8 mouse cellular contexts compared by ENCODE assay signal in genomic region chr11:95688515-95688914, GRCm38 (mm10). TPM values are rescaled to one million over a fixed set of nuclear protein-coding genes. Genes with fewer than 3 reads are reported as not detected.
DNase-seq lines count a peak whose midpoint lies in the region; ATAC-seq and TF ChIP-seq lines count a peak whose summit lies in the region.

No protein-coding gene starts in this region.

- no peak for ATAC-seq in midbrain, postnatal 0 days (ENCODE audit: low FRiP score)
- ATAC-seq in lung, embryonic 15.5 days (ENCODE audit: borderline replicate concordance, extremely low read depth, low FRiP score, low TSS enrichment) = no peak
- no peak for ATAC-seq in stomach, embryonic 15.5 days (ENCODE audit: insufficient read depth, low FRiP score, low read depth)
- ATAC-seq in midbrain, embryonic 16.5 days = no peak

- DNase-seq in midbrain, embryonic 10.5 days (ENCODE audit: low spot score) = no peak
- no peak for DNase-seq in midbrain, postnatal 0 days (ENCODE audit: low spot score)
- peak; percentile 38 for DNase-seq in gastrocnemius, postnatal 25 days
- DNase-seq in kidney, adult 18-20 months = peak; percentile 60
- DNase-seq in cerebellum, postnatal 25 days = no peak

- no peaks in the 10 kb centered on the region for H3K36me3 ChIP-seq in midbrain, embryonic 10.5 days
- H3K36me3 ChIP-seq in midbrain, postnatal 0 days (ENCODE audit: insufficient read depth, low read length) = no peaks in the 10 kb centered on the region
- no peaks in the 10 kb centered on the region for H3K36me3 ChIP-seq in lung, embryonic 15.5 days
- H3K36me3 ChIP-seq in stomach, embryonic 15.5 days = no peaks in the 10 kb centered on the region
- no peaks in the 10 kb centered on the region for H3K36me3 ChIP-seq in midbrain, embryonic 16.5 days (ENCODE audit: control insufficient read depth, insufficient read depth, low read length)

- H3K9me3 ChIP-seq in midbrain, embryonic 10.5 days (replicated peaks) = no peaks in the 10 kb centered on the region
- H3K9me3 ChIP-seq in midbrain, postnatal 0 days (ENCODE audit: low read length) = no peaks in the 10 kb centered on the region
- no peaks in the 10 kb centered on the region for H3K9me3 ChIP-seq in lung, embryonic 15.5 days
- no peaks in the 10 kb centered on the region for H3K9me3 ChIP-seq in stomach, embryonic 15.5 days
- no peaks in the 10 kb centered on the region for H3K9me3 ChIP-seq in midbrain, embryonic 16.5 days (replicated peaks; ENCODE audit: control insufficient read depth, low read length, poor library complexity, severe bottlenecking)

- no peak for TF ChIP-seq CTCF in midbrain, postnatal 0 days (IDR thresholded peaks at IDR 0.05)

- 0 out of 2 replicates have a peak overlapping the region, but pooled peaks have one; percentile 47 for H3K27ac ChIP-seq in midbrain, embryonic 10.5 days (replicated peaks)
- no peak overlapping the region for H3K27ac ChIP-seq in midbrain, postnatal 0 days (ENCODE audit: low read depth, low read length)
- H3K27ac ChIP-seq in lung, embryonic 15.5 days = peak overlapping the region; percentile 69
- peak overlapping the region; percentile 54 for H3K27ac ChIP-seq in stomach, embryonic 15.5 days
- H3K27ac ChIP-seq in midbrain, embryonic 16.5 days (ENCODE audit: low read length) = no peak overlapping the region

- H3K9ac ChIP-seq in midbrain, postnatal 0 days (replicated peaks; ENCODE audit: low read length, poor library complexity, severe bottlenecking) = no peak overlapping the region
- no peak overlapping the region for H3K9ac ChIP-seq in lung, embryonic 15.5 days
- H3K9ac ChIP-seq in stomach, embryonic 15.5 days = no peak overlapping the region
- no peak overlapping the region for H3K9ac ChIP-seq in midbrain, embryonic 16.5 days (ENCODE audit: low read depth, low read length)

- no peaks in the 10 kb centered on the region for H3K27me3 ChIP-seq in midbrain, embryonic 10.5 days (ENCODE audit: low read depth, poor library complexity, severe bottlenecking)
- no peaks in the 10 kb centered on the region for H3K27me3 ChIP-seq in midbrain, postnatal 0 days (ENCODE audit: insufficient read depth, low read length)
- H3K27me3 ChIP-seq in lung, embryonic 15.5 days = no peaks in the 10 kb centered on the region
- no peaks in the 10 kb centered on the region for H3K27me3 ChIP-seq in stomach, embryonic 15.5 days (replicated peaks)
- no peaks in the 10 kb centered on the region for H3K27me3 ChIP-seq in midbrain, embryonic 16.5 days (ENCODE audit: control insufficient read depth, insufficient read depth, low read depth, low read length)

- H3K4me3 ChIP-seq in midbrain, embryonic 10.5 days = no peak overlapping the region
- no peak overlapping the region for H3K4me3 ChIP-seq in midbrain, postnatal 0 days (ENCODE audit: low read depth, low read length)
- H3K4me3 ChIP-seq in lung, embryonic 15.5 days = no peak overlapping the region
- H3K4me3 ChIP-seq in stomach, embryonic 15.5 days (replicated peaks) = no peak overlapping the region
- no peak overlapping the region for H3K4me3 ChIP-seq in midbrain, embryonic 16.5 days (ENCODE audit: low read depth, low read length)

- no peaks in the 10 kb centered on the region; the same call in 1 of the 2 replicates for H3K4me1 ChIP-seq in midbrain, embryonic 10.5 days
- no peaks in the 10 kb centered on the region for H3K4me1 ChIP-seq in midbrain, postnatal 0 days (ENCODE audit: insufficient read depth, low read length)
- H3K4me1 ChIP-seq in lung, embryonic 15.5 days = peaks cover 13% of the 10 kb centered on the region
- 0 out of 2 replicates have a peak, but pooled peaks cover 6% of the 10 kb centered on the region for H3K4me1 ChIP-seq in stomach, embryonic 15.5 days
- H3K4me1 ChIP-seq in midbrain, embryonic 16.5 days (ENCODE audit: control insufficient read depth, insufficient read depth, low read length) = no peaks in the 10 kb centered on the region

- H3K4me2 ChIP-seq in midbrain, postnatal 0 days (ENCODE audit: low read depth, low read length, poor library complexity, severe bottlenecking) = no peak overlapping the region
- H3K4me2 ChIP-seq in lung, embryonic 15.5 days = peak overlapping the region; percentile 10; the same call in 1 of the 2 replicates
- H3K4me2 ChIP-seq in stomach, embryonic 15.5 days = no peak overlapping the region
- H3K4me2 ChIP-seq in midbrain, embryonic 16.5 days (ENCODE audit: low read length) = no peak overlapping the region

- WGBS in midbrain, embryonic 10.5 days = 76% methylated on average over 6 of the region's 6 CpGs
- 86% methylated on average over 6 of the region's 6 CpGs for WGBS in midbrain, postnatal 0 days
- 43% methylated on average over 6 of the region's 6 CpGs for WGBS in lung, embryonic 15.5 days
- 60% methylated on average over 6 of the region's 6 CpGs for WGBS in stomach, embryonic 15.5 days
- 82% methylated on average over 6 of the region's 6 CpGs for WGBS in midbrain, embryonic 16.5 days

RNA-seq across cellular contexts. Expression of gene Phb, which starts 21.8 kb away (rescaled TPM):
- polyA plus RNA-seq in midbrain, embryonic 10.5 days (2016; fragmentation: Nextera tagmentation; extraction: Ambion mirVana) = 227 and 251 TPM in 2 replicates
- 132 and 137 TPM in 2 replicates for total RNA-seq in midbrain, postnatal 0 days (2014; rRNA removed)
- 207 and 222 TPM in 2 replicates for polyA plus RNA-seq in midbrain, postnatal 0 days (2015; fragmentation: Nextera tagmentation; extraction: Ambion mirVana)
- total RNA-seq in gastrocnemius, postnatal 25 days (2021) = 100 to 1,000 TPM; 179 to 189 TPM
- 199 and 205 TPM in 2 replicates for polyA plus RNA-seq in lung, embryonic 15.5 days (2015; fragmentation: Nextera tagmentation; extraction: Ambion mirVana)
- 225 and 238 TPM in 2 replicates for polyA plus RNA-seq in stomach, embryonic 15.5 days (2015; fragmentation: Nextera tagmentation; extraction: Ambion mirVana)
- 195 and 197 TPM in 2 replicates for polyA plus RNA-seq in midbrain, embryonic 16.5 days (2015; fragmentation: Nextera tagmentation; extraction: Ambion mirVana)

RNA-seq across cellular contexts. Expression of gene Zfp652, which starts 24.0 kb away (rescaled TPM):
- 13.7 and 17.8 TPM in 2 replicates for polyA plus RNA-seq in midbrain, embryonic 10.5 days (2016; fragmentation: Nextera tagmentation; extraction: Ambion mirVana)
- 25.3 and 25.7 TPM in 2 replicates for total RNA-seq in midbrain, postnatal 0 days (2014; rRNA removed)
- polyA plus RNA-seq in midbrain, postnatal 0 days (2015; fragmentation: Nextera tagmentation; extraction: Ambion mirVana) = 12.6 and 13.2 TPM in 2 replicates
- total RNA-seq in gastrocnemius, postnatal 25 days (2021) = 10 to 100 TPM; 62.2 to 71.7 TPM
- polyA plus RNA-seq in lung, embryonic 15.5 days (2015; fragmentation: Nextera tagmentation; extraction: Ambion mirVana) = 22.9 and 24.1 TPM in 2 replicates
- polyA plus RNA-seq in stomach, embryonic 15.5 days (2015; fragmentation: Nextera tagmentation; extraction: Ambion mirVana) = 21.1 and 21.7 TPM in 2 replicates
- polyA plus RNA-seq in midbrain, embryonic 16.5 days (2015; fragmentation: Nextera tagmentation; extraction: Ambion mirVana) = 21.1 and 26.3 TPM in 2 replicates

RNA-seq across cellular contexts. Expression of gene B130006D01Rik, which starts 34.9 kb away (rescaled TPM):
- 0.93 and 1.4 TPM in 2 replicates for polyA plus RNA-seq in midbrain, embryonic 10.5 days (2016; fragmentation: Nextera tagmentation; extraction: Ambion mirVana)
- 0.66 and 2.1 TPM in 2 replicates for total RNA-seq in midbrain, postnatal 0 days (2014; rRNA removed)
- 0.32 and 0.51 TPM in 2 replicates for polyA plus RNA-seq in midbrain, postnatal 0 days (2015; fragmentation: Nextera tagmentation; extraction: Ambion mirVana)
- total RNA-seq in gastrocnemius, postnatal 25 days (2021) = under 1 TPM; 0.29 to 0.36 TPM
- polyA plus RNA-seq in lung, embryonic 15.5 days (2015; fragmentation: Nextera tagmentation; extraction: Ambion mirVana) = 1.1 and 1.4 TPM in 2 replicates
- polyA plus RNA-seq in stomach, embryonic 15.5 days (2015; fragmentation: Nextera tagmentation; extraction: Ambion mirVana) = 1.0 and 1.1 TPM in 2 replicates
- polyA plus RNA-seq in midbrain, embryonic 16.5 days (2015; fragmentation: Nextera tagmentation; extraction: Ambion mirVana) = 1.3 and 1.4 TPM in 2 replicates

Comparison
In these comparisons a context has a peak if more than half of its experiments do, and no peak if none do; other contexts are left out.
1. H3K27ac ChIP-seq: peak in midbrain, embryonic 10.5 days (single experiment), lung, embryonic 15.5 days (single experiment) and stomach, embryonic 15.5 days (single experiment); none in midbrain, postnatal 0 days (single experiment) and midbrain, embryonic 16.5 days (single experiment).
2. DNase-seq: peak in gastrocnemius, postnatal 25 days (single experiment) and kidney, adult 18-20 months (single experiment); none in midbrain, embryonic 10.5 days (single experiment), midbrain, postnatal 0 days (single experiment) and cerebellum, postnatal 25 days (0 of 2).